Mouse (Mus musculus): ENCODE measurements at regions not wholly inside any gene's neighbourhood (a gene's known extent, or its start where the extent isn't known, plus 50 kb on each side); places are given as distances from the start of the nearest gene placed in this dataset.

- no peak for DNase-seq (ENCODE audit: extremely low spot score, low spot score)
Measured at GRCm38 (mm10) chr8:35877581-35877980, 112.0 kb downstream of the Gm19410 start.

GRCm38 (mm10) chr8:35881810-35882209, 116.2 kb downstream of the Gm19410 start:
- no peak for DNase-seq (ENCODE audit: extremely low spot score, low spot score)

GRCm38 (mm10) chr8:35882638-35883455, 117.3 kb downstream of the Gm19410 start:
- no peak for DNase-seq (ENCODE audit: extremely low spot score, low spot score)

- no peak for DNase-seq (ENCODE audit: extremely low spot score, low spot score)
Measured at GRCm38 (mm10) chr8:35883456-35883780, 117.8 kb downstream of the Gm19410 start.

GRCm38 (mm10) chr8:35884545-35884944, 119.0 kb downstream of the Gm19410 start:
- DNase-seq (ENCODE audit: extremely low spot score, low spot score) = no peak

GRCm38 (mm10) chr8:35890083-35890482, 124.5 kb downstream of the Gm19410 start:
- DNase-seq (ENCODE audit: extremely low spot score, low spot score) = no peak

GRCm38 (mm10) chr8:35891769-35892168, 126.2 kb downstream of the Gm19410 start:
- no peak for DNase-seq (ENCODE audit: extremely low spot score, low spot score)

GRCm38 (mm10) chr8:35898493-35898892, 132.9 kb downstream of the Gm19410 start:
- no peak for DNase-seq (ENCODE audit: extremely low spot score, low spot score)

- no peak for DNase-seq (ENCODE audit: extremely low spot score, low spot score)
Measured at GRCm38 (mm10) chr8:35901490-35901889, 135.9 kb downstream of the Gm19410 start.

- DNase-seq (ENCODE audit: extremely low spot score, low spot score) = no peak
Measured at GRCm38 (mm10) chr8:35904711-35905450, 139.3 kb downstream of the Gm19410 start.

- DNase-seq (ENCODE audit: extremely low spot score, low spot score) = no peak
Measured at GRCm38 (mm10) chr8:35907998-35908397, 142.4 kb downstream of the Gm19410 start.

GRCm38 (mm10) chr8:35912264-35912663, 146.7 kb downstream of the Gm19410 start:
- peak; percentile 5 for DNase-seq (ENCODE audit: extremely low spot score, low spot score)

GRCm38 (mm10) chr8:35915878-35916518, 150.4 kb downstream of the Gm19410 start:
- no peak for DNase-seq (ENCODE audit: extremely low spot score, low spot score)

- DNase-seq (ENCODE audit: extremely low spot score, low spot score) = no peak
Measured at GRCm38 (mm10) chr8:35917573-35917972, 152.0 kb downstream of the Gm19410 start.

- DNase-seq (ENCODE audit: extremely low spot score, low spot score) = no peak
Measured at GRCm38 (mm10) chr8:35919451-35919850, 153.9 kb downstream of the Gm19410 start.

GRCm38 (mm10) chr8:35919859-35920675, 154.5 kb downstream of the Gm19410 start:
- DNase-seq (ENCODE audit: extremely low spot score, low spot score) = peak; percentile 33

- DNase-seq (ENCODE audit: extremely low spot score, low spot score) = no peak
Measured at GRCm38 (mm10) chr8:35924026-35924425, 158.4 kb downstream of the Gm19410 start.

- no peak for DNase-seq (ENCODE audit: extremely low spot score, low spot score)
Measured at GRCm38 (mm10) chr8:35927408-35927871, 161.8 kb downstream of the Gm19410 start.

- DNase-seq (ENCODE audit: extremely low spot score, low spot score) = no peak
Measured at GRCm38 (mm10) chr8:35930291-35930690, 164.7 kb downstream of the Gm19410 start.

GRCm38 (mm10) chr8:35933186-35934114, 167.9 kb downstream of the Gm19410 start:
- DNase-seq (ENCODE audit: extremely low spot score, low spot score) = no peak

Measured in neural tube, embryonic 10.5 days (tissue).